Mouse (Mus musculus) bone marrow macrophage, adult 2 months (primary cell): ENCODE results near the gene Plpp1.

Experiments
- CTCF ChIP-seq: IDR thresholded peaks from 2 replicates; pipeline ENCODE4 v1.5.1; 2012; ENCODE audit warnings: low read depth, mild to moderate bottlenecking, low read length, moderate library complexity
- POLR2A ChIP-seq: IDR thresholded peaks from 2 replicates; pipeline ENCODE4 v1.6.1; 2012; ENCODE audit warnings: mild to moderate bottlenecking, low read depth, low read length, borderline replicate concordance

DNA sequence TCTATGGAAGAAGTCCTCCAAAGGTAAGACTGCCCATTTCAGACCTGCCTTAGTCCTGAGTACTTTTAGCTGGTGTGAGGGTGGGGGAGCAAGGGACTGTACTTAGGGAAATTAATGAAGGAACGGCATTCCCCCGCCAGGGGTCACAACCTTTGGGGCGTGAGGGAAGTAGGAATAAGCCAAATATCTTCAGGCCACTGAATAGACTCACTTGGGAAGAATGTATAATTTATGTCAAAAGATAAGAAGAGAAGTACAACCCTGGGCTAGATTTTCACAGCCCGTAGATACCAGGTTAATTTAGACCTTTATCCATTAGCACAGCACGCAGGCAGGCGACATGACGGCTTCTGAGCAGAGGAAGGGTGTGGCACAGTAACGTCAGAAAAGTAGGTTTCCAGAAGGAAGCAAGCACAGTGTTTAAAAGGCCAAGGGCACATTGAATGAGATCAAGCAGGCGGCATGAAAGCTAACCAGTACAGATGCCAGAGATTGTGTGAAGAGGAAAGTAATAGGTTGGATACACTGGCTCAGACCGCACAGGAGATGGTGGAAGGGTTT lies 37.0 kb upstream of the Plpp1 start:
- no peak for TF ChIP-seq POLR2A
- no peak for TF ChIP-seq CTCF
